In the genomic region with DNA sequence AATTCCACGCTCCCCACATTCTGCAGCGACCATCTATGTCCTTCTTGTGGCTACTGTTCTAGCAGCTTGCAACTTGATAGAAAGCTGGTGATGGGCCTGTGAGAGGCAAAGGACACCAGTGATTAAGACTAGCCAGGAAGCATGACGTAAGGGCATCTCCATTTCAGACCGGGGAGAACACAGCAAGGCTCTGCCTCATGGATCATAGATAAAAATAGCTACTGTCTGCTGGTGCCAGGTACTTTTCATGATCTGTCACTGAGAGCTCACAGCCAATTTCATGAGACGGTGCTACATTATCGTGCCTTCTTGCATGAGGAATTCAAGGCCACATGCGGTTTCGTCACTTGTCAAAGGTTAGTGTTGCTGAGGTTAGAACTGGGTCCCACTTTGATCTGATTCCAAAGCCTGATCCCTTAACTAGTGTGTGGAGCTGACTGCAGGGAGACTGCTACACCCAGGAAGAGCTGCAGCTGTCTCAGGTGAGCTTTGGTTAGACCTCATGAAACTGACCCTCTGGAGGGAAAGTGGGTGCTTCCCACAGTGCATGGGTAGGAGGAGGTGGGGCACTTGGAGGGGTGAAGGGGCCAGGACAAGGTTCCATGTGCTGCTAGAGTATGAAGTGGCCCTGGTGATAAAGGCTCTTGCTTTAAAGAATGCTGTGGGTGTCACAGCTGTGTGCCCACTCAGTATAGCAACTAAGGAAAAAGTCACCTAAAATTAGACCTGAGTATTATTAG, we compare ENCODE assay signal across 11 mouse cellular contexts.
DNase-seq lines count a peak whose midpoint lies in the region; ATAC-seq and TF ChIP-seq lines count a peak whose summit lies in the region.
"Had no signal": no experiment of that assay in that cellular context is flagged by ENCODE, and none has a peak within 500 bp of the region (broad histone marks: within the 10 kb centered on the region; RNA-seq: fewer than 3 reads in every experiment).

No protein-coding gene starts in this region.

- no peak overlapping the region for H3K4me3 ChIP-seq in kidney, adult 2 months (ENCODE audit: insufficient read depth, low read depth, low read length)
- H3K4me3 ChIP-seq: embryonic facial prominence, embryonic 13.5 days; layer of hippocampus, adult 2 months had no signal

- no peaks in the 10 kb centered on the region for H3K4me1 ChIP-seq in kidney, adult 2 months (ENCODE audit: control insufficient read depth, insufficient read depth, low read length)

- no peaks in the 10 kb centered on the region for H3K36me3 ChIP-seq in kidney, adult 2 months (ENCODE audit: control insufficient read depth, insufficient read depth, low read length)
- H3K36me3 ChIP-seq: embryonic facial prominence, embryonic 13.5 days had no signal

- ATAC-seq in Patski: peak; percentile 88

- DNase-seq in cerebellum, adult 9-11 months: peak; percentile 1
- DNase-seq in cerebellum, adult 9-10 months: no peak
- peak; percentile 85 for DNase-seq in Patski (ENCODE audit: low read depth, low spot score)
- peak; percentile 75 for DNase-seq in gastrocnemius, postnatal 25 days
- DNase-seq in heart, postnatal 36 days: peak; percentile 20 to 45
- no peak for DNase-seq in urinary bladder, postnatal 14 days (ENCODE audit: low spot score)
- no peak for DNase-seq in embryo, embryonic 10.5 days (ENCODE audit: low spot score)
- DNase-seq in kidney, adult 2 months: no peak
- DNase-seq: spleen, adult 18-20 months had no signal

- TF ChIP-seq CTCF in Patski (IDR thresholded peaks at IDR 0.05): peak; percentile 8
- TF ChIP-seq CTCF in kidney, adult 2 months (conservative IDR thresholded peaks at IDR 0.05; ENCODE audit: insufficient read depth, insufficient read length, low read depth, low read length): no peak

- POLR2A ChIA-PET in Patski (lab: Charles Lee): no interaction called here

- CTCF ChIA-PET in Patski (lab: Charles Lee): interaction anchor here (1.0 kb wide), 1 partner anchor 17 kb away, joined by 3 read pairs; no protein-coding TSS in a partner anchor

- 75% methylated on average over 8 of the region's 8 CpGs for WGBS in kidney, adult 2 months

- H3K27me3 ChIP-seq in Patski: no peaks in the 10 kb centered on the region
- H3K27me3 ChIP-seq in kidney, adult 2 months (replicated peaks; ENCODE audit: control insufficient read depth, insufficient read depth, low read length): no peaks in the 10 kb centered on the region
- H3K27me3 ChIP-seq: embryonic facial prominence, embryonic 13.5 days had no signal

- in situ Hi-C loops in Patski (cut with MboI; ENCODE audit: low pct_unique_long_range_greater_than_20kb): loop anchor here (5.0 kb wide), 1 partner anchor 85 kb away; no protein-coding TSS in a partner anchor

- TF ChIP-seq POLR2A in kidney, adult 2 months (IDR thresholded peaks at IDR 0.05; ENCODE audit: low read depth, low read length): no peak

- intact Hi-C loops in heart, postnatal 36 days (cut with DNase I): no loop called here

- H3K27ac ChIP-seq in kidney, adult 2 months (ENCODE audit: insufficient read depth, low read depth, low read length): no peak overlapping the region
- H3K27ac ChIP-seq: embryonic facial prominence, embryonic 13.5 days; layer of hippocampus, adult 2 months had no signal

Comparison
In these comparisons a context has a peak if more than half of its experiments do, and no peak if none do; other contexts are left out.
1. DNase-seq: peak in cerebellum, adult 9-11 months (single experiment), Patski (single experiment), gastrocnemius, postnatal 25 days (single experiment) and heart, postnatal 36 days (2 of 2); none in cerebellum, adult 9-10 months (single experiment), urinary bladder, postnatal 14 days (single experiment), embryo, embryonic 10.5 days (single experiment) and kidney, adult 2 months (single experiment).